Mouse (Mus musculus) splenic B cell, adult 2 months (primary cell): ENCODE data around the gene Slc6a8.

Experiments
- DNase-seq: peaks from one replicate; pipeline ENCODE4 v3.0.0-alpha.2; 2011; ENCODE audit warnings: low read depth, low spot score
- H3K27me3 ChIP-seq: 2 replicates; pipeline ENCODE4 v1.6.1; 2012; ENCODE audit warnings: mild to moderate bottlenecking, low read length, moderate library complexity, mixed read lengths; ENCODE audit not compliant: control insufficient read depth, poor library complexity, insufficient read depth, severe bottlenecking
- H3K36me3 ChIP-seq: 2 replicates; pipeline ENCODE4 v1.6.1; 2012; ENCODE audit warnings: mild to moderate bottlenecking, low read length, moderate library complexity, mixed read lengths; ENCODE audit not compliant: control insufficient read depth, poor library complexity, insufficient read depth, severe bottlenecking

Slc6a8 gene

GRCm38 (mm10) chrX:73663143-73663542 lies 9.8 kb upstream of the Slc6a8 start:
- no peaks in the 10 kb centered on the region for H3K36me3 ChIP-seq
- H3K27me3 ChIP-seq, result no peaks in the 10 kb centered on the region
- DNase-seq, result peak; percentile 34

DNA sequence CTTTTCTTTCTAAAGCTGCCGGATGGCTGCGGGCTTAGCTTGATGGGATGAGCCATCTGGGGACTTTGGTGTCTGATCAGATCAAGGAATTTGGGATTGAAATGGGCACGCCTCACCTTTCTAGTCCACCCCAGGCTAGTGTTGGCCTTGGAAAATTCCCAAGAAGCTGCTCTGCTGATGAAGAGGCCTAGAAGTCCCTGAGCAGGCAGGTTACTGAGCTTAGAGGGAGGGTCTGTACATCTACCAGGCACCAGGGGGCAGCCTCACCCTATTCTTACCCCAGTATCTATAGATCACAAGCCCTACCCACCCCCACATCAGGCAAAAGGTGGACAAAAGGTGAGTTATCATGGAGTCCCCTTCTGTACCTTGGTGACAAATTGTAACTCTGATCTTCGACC lies 919 bp upstream of the Slc6a8 start:
- H3K27me3 ChIP-seq, result no peaks in the 10 kb centered on the region
- DNase-seq, result peak; percentile 75
- no peaks in the 10 kb centered on the region for H3K36me3 ChIP-seq

- DNase-seq, result no peak
- Histone ChIP-seq H3K36me3 (no peaks in the 10 kb centered on the region), H3K27me3 (no peaks in the 10 kb centered on the region)
Observed at GRCm38 (mm10) chrX:73673619-73673967, 643 bp downstream of the Slc6a8 start.

DNA sequence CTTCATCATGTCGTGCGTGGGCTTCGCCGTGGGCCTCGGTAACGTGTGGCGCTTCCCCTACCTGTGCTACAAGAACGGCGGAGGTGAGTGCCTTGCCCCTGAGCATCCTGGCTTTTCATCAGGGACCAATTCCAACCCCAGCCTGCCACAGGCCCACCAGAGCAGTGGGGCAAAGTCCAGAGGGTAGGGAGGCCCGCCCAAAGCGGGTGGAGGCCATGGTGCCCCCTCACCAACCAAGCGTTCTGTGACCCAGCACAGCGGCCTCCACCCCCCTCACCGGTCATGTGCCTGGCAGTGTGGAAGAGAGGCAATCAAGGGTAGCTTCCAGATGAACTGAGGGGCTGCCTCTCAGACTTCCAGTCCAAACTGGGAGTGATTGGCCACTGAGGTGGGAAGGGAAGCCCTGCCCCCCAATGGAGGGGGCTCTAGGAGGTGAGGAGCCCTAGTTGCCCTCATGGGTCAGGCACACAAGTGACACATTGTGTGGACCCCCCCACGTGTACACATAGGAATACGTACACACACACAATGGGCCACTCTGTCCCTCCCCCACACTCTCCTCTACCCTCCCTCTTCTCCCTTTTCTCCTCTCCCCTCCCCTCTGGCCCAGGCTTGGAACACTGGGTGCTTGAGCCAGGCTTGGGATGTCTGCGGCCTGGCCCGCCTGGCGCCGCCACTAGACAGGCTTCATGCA lies 1.2 kb downstream of the Slc6a8 start:
- no peak for DNase-seq
- no peaks in the 10 kb centered on the region for H3K27me3 ChIP-seq
- no peaks in the 10 kb centered on the region for H3K36me3 ChIP-seq

GRCm38 (mm10) chrX:73675231-73675630 lies 2.3 kb downstream of the Slc6a8 start:
- Histone ChIP-seq H3K36me3 (no peaks in the 10 kb centered on the region), H3K27me3 (no peaks in the 10 kb centered on the region)
- DNase-seq, result no peak

DNA sequence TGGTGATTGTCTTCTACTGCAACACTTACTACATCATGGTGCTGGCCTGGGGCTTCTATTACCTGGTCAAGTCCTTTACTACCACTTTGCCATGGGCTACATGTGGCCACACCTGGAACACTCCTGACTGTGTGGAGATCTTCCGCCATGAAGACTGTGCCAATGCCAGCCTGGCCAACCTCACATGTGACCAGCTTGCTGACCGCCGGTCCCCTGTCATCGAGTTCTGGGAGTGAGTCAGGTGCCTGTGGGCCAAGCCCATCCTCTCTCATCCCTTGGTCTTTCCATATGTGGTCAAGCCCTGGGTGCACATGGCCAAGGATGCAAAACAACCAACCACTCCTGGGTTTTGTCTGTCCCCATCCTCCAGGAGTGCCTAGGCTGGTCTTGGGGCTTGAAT lies 3.7 kb downstream of the Slc6a8 start:
- Histone ChIP-seq H3K27me3 (no peaks in the 10 kb centered on the region), H3K36me3 (no peaks in the 10 kb centered on the region)
- DNase-seq, result no peak

DNA sequence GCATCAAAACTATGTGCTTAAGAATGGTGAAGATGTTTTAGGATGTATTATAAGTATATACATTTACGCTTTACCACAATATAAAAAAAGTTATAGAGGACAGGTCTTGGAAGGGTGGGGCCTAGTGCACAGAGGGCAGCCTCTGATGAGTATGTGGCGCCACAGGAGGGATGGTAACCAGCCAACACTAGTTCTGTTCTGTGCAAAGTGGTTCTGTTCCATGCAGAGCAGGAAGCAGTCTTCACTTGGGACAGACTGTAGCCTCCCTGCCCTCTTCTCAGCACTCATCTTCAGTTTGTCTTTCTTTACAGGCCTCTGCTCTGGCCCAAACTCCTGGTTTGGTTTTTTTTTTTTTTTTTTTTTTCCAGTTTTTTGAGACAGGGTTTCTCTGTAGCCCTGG lies 11.2 kb downstream of the Slc6a8 start:
- no peaks in the 10 kb centered on the region for H3K27me3 ChIP-seq
- 0 out of 2 replicates have a peak, but pooled peaks cover 5% of the 10 kb centered on the region for H3K36me3 ChIP-seq
- no peak for DNase-seq

DNA sequence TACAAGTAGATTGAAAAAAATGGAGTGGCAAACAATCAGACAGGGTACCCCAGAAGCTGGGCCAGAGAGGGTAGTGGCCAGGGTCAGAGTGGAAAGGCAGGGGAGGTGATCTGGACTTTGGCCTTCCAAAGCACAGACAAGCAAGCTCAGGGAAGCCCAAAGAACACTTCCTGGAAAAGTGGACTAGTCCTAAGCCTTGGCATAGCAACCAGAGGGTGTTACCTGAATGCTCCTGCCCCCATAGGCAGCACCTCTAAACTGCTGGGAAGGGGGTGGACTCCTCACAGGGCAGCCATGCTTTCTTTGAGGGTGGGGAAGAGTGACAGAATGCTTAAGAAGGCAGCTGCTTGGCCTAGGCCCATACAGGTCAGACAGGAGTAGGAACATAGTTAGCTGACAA lies 12.0 kb downstream of the Slc6a8 start:
- no peaks in the 10 kb centered on the region for H3K27me3 ChIP-seq
- no peak for DNase-seq

GRCm38 (mm10) chrX:73685629-73686028 lies 12.7 kb downstream of the Slc6a8 start:
- H3K36me3 ChIP-seq, result 0 out of 2 replicates have a peak, but pooled peaks cover 5% of the 10 kb centered on the region
- no peak for DNase-seq

More for the DNA sequence above, 12.0 kb downstream of the Slc6a8 start:
- 0 out of 2 replicates have a peak, but pooled peaks cover 5% of the 10 kb centered on the region for H3K36me3 ChIP-seq

GRCm38 (mm10) chrX:73690917-73691629 lies 18.1 kb downstream of the Slc6a8 start:
- DNase-seq, result peak; percentile 68
- Histone ChIP-seq H3K27me3 (no peaks in the 10 kb centered on the region), H3K36me3 (0 out of 2 replicates have a peak, but pooled peaks cover 5% of the 10 kb centered on the region)

More at GRCm38 (mm10) chrX:73685629-73686028, 12.7 kb downstream of the Slc6a8 start:
- no peaks in the 10 kb centered on the region for H3K27me3 ChIP-seq

GRCm38 (mm10) chrX:73700472-73700871 lies 27.5 kb downstream of the Slc6a8 start:
- H3K27me3 ChIP-seq, result no peaks in the 10 kb centered on the region
- DNase-seq, result peak; percentile 50
- H3K36me3 ChIP-seq, result 0 out of 2 replicates have a peak, but pooled peaks cover 2% of the 10 kb centered on the region

- DNase-seq, result peak; percentile 57
- Histone ChIP-seq H3K36me3 (no peaks in the 10 kb centered on the region), H3K27me3 (no peaks in the 10 kb centered on the region)
Observed at GRCm38 (mm10) chrX:73715476-73716108, 42.6 kb downstream of the Slc6a8 start.

DNA sequence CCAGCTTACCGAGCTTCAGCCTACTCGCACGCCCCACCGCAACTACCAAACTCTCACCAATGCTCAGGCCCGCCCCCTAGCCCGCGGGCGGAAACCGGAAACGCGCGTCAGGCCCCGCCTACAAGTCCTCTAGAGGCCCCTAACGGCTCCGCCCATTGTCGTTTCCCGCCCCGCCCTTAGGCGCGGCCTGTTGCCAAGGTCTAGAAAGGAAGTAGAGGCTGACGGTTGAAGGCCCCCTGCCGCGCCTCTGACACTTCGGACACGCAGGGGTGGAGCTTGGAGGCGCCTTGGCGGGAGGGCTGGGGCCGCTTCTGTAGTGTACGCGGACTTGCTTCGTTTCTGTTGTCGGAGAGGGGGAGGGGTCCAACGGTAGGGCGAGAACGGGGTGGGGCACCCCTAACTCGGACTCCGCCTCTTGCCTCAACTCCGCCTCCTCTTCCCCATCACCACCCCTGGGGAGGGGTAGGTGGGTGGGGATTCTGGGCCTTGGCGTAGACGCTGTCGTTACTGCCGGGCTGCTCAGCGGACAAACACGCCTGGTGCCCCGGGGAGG lies 43.2 kb downstream of the Slc6a8 start, which contains the start of the genes Bcap31 and Abcd1:
TSS of gene Bcap31 (minus strand) at position 67 of the 553 bp plus-strand sequence.
TSS of gene Abcd1 (plus strand) at position 489 of the 553 bp plus-strand sequence.
- no peaks in the 10 kb centered on the region for H3K36me3 ChIP-seq
- no peaks in the 10 kb centered on the region for H3K27me3 ChIP-seq
- DNase-seq, result peak; percentile 97

DNA sequence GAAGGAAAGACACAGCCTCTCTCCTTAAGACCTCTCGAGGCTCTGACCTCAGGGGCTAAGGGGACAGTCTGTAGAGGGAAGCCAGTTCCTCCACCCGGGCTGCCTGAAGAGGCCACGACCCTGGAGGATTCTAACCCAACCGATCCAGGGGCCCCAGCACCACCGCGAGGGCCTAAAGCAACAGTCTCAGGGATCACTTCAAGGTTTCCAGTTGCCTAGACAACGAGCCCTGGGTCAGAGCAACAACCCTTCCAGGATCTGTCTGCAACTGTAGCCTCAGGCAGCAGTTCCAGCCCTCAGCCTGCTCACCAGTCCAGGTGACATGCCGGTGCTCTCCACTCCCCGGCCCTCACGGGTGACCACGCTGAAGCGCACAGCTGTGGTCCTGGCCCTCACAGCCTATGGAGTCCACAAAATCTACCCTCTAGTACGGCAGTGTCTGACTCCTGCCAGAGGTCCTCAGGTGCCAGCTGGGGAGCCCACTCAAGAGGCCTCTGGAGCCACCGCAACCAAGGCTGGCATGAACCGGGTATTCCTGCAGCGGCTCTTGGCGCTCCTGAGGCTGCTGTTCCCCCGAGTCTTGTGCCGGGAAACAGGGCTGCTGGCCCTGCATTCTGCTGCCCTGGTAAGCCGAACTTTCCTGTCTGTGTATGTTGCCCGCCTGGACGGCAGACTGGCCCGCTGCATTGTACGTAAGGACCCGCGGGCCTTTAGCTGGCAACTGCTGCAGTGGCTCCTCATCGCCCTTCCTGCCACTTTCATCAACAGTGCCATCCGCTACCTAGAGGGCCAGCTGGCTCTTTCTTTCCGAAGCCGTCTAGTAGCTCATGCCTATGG lies 44.0 kb downstream of the Slc6a8 start:
- no peaks in the 10 kb centered on the region for H3K27me3 ChIP-seq
- no peaks in the 10 kb centered on the region for H3K36me3 ChIP-seq
- DNase-seq, result peak; percentile 19
